Mouse (Mus musculus): ENCODE data around the gene Qpct. TPM values are rescaled to one million over a fixed set of nuclear protein-coding genes. Genes with fewer than 3 reads are reported as not detected.

The Qpct gene
- polyA plus RNA-seq, 2 experiments, result 5.1 to 8.8 TPM

- DNase-seq (ENCODE audit: low spot score), result peak; percentile 21
- ATAC-seq (ENCODE audit: low FRiP score, low read depth), result no peak
- Histone ChIP-seq H3K27ac (replicated peaks; ENCODE audit: low read depth, low read length) (peak overlapping the region; percentile 96), H3K36me3 (ENCODE audit: control insufficient read depth, insufficient read depth, low read length) (no peaks in the 10 kb centered on the region), H3K4me2 (replicated peaks; ENCODE audit: low read depth, low read length, severe bottlenecking) (peak overlapping the region; percentile 78), H3K4me1 (ENCODE audit: control insufficient read depth, insufficient read depth, low read length) (peaks cover 21% of the 10 kb centered on the region), H3K27me3 (ENCODE audit: control insufficient read depth, insufficient read depth, low read length) (no peaks in the 10 kb centered on the region), H3K9me3 (ENCODE audit: control insufficient read depth, low read length) (no peaks in the 10 kb centered on the region), H3K9ac (ENCODE audit: low read depth, low read length, severe bottlenecking) (peak overlapping the region; percentile 90), H3K4me3 (replicated peaks; ENCODE audit: low read length) (peak overlapping the region; percentile 62)
- TF ChIP-seq POLR2A (IDR thresholded peaks at IDR 0.05; ENCODE audit: borderline replicate concordance, extremely low read depth, insufficient read depth, insufficient read length), result no peak
- under 1% methylated on average over 18 of the region's 18 CpGs for WGBS
These were observed 31.9 kb upstream of the Qpct start for GRCm38 (mm10) chr17:79019726-79020207.

GRCm38 (mm10) chr17:79020208-79020983 lies 31.3 kb upstream of the Qpct start, which contains the start of gene Prkd3:
Gene Prkd3, minus strand, starts transcription at chr17:79020816.
- Histone ChIP-seq H3K9me3 (ENCODE audit: control insufficient read depth, low read length) (no peaks in the 10 kb centered on the region), H3K27me3 (ENCODE audit: control insufficient read depth, insufficient read depth, low read length) (no peaks in the 10 kb centered on the region), H3K36me3 (ENCODE audit: control insufficient read depth, insufficient read depth, low read length) (no peaks in the 10 kb centered on the region), H3K27ac (replicated peaks; ENCODE audit: low read depth, low read length) (peak within 1 kb of the TSS; percentile 96), H3K4me1 (ENCODE audit: control insufficient read depth, insufficient read depth, low read length) (peaks cover 21% of the 10 kb centered on the region), H3K9ac (ENCODE audit: low read depth, low read length, severe bottlenecking) (peak within 1 kb of the TSS; percentile 90), H3K4me2 (replicated peaks; ENCODE audit: low read depth, low read length, severe bottlenecking) (peak within 1 kb of the TSS; percentile 78), H3K4me3 (replicated peaks; ENCODE audit: low read length) (peak within 1 kb of the TSS; percentile 62)
- 0 out of 2 replicates have a peak, but pooled peaks have one; percentile 55 for TF ChIP-seq POLR2A (IDR thresholded peaks at IDR 0.05; ENCODE audit: borderline replicate concordance, extremely low read depth, insufficient read depth, insufficient read length)
- ATAC-seq (ENCODE audit: low FRiP score, low read depth) (peak; percentile 94), DNase-seq (ENCODE audit: low spot score) (peak; percentile 78)
- WGBS, result 0% methylated on average over 36 of the region's 113 CpGs

- peak overlapping the region; percentile 96 for H3K27ac ChIP-seq (replicated peaks; ENCODE audit: low read depth, low read length)
- peaks cover 21% of the 10 kb centered on the region for H3K4me1 ChIP-seq (ENCODE audit: control insufficient read depth, insufficient read depth, low read length)
- no peak for DNase-seq (ENCODE audit: low spot score)
- ATAC-seq (ENCODE audit: low FRiP score, low read depth), result peak; percentile 18
- H3K4me2 ChIP-seq (replicated peaks; ENCODE audit: low read depth, low read length, severe bottlenecking), result peak overlapping the region; percentile 78
- TF ChIP-seq POLR2A (IDR thresholded peaks at IDR 0.05; ENCODE audit: borderline replicate concordance, extremely low read depth, insufficient read depth, insufficient read length), result no peak
- no peaks in the 10 kb centered on the region for H3K9me3 ChIP-seq (ENCODE audit: control insufficient read depth, low read length)
- H3K36me3 ChIP-seq (ENCODE audit: control insufficient read depth, insufficient read depth, low read length), result no peaks in the 10 kb centered on the region
- H3K9ac ChIP-seq (ENCODE audit: low read depth, low read length, severe bottlenecking), result peak overlapping the region; percentile 90
- H3K4me3 ChIP-seq (replicated peaks; ENCODE audit: low read length), result peak overlapping the region; percentile 62
- 2% methylated on average over 23 of the region's 24 CpGs for WGBS
- H3K27me3 ChIP-seq (ENCODE audit: control insufficient read depth, insufficient read depth, low read length), result no peaks in the 10 kb centered on the region
These were observed 30.7 kb upstream of the Qpct start for GRCm38 (mm10) chr17:79020984-79021335.

GRCm38 (mm10) chr17:79022746-79023145 lies 29.0 kb upstream of the Qpct start:
- H3K4me1 ChIP-seq (ENCODE audit: control insufficient read depth, insufficient read depth, low read length), result peaks cover 17% of the 10 kb centered on the region

GRCm38 (mm10) chr17:79024544-79024943 lies 27.2 kb upstream of the Qpct start:
- 39% methylated on average over 4 of the region's 4 CpGs for WGBS
- H3K4me1 ChIP-seq (ENCODE audit: control insufficient read depth, insufficient read depth, low read length), result 0 out of 2 replicates have a peak, but pooled peaks cover 3% of the 10 kb centered on the region
- H3K27me3 ChIP-seq (ENCODE audit: control insufficient read depth, insufficient read depth, low read length), result no peaks in the 10 kb centered on the region
- no peak for TF ChIP-seq POLR2A (IDR thresholded peaks at IDR 0.05; ENCODE audit: borderline replicate concordance, extremely low read depth, insufficient read depth, insufficient read length)
- H3K9me3 ChIP-seq (ENCODE audit: control insufficient read depth, low read length), result no peaks in the 10 kb centered on the region
- DNase-seq (ENCODE audit: low spot score) (no peak), ATAC-seq (ENCODE audit: low FRiP score, low read depth) (no peak)
- no peak overlapping the region for H3K9ac ChIP-seq (ENCODE audit: low read depth, low read length, severe bottlenecking)
- H3K4me2 ChIP-seq (replicated peaks; ENCODE audit: low read depth, low read length, severe bottlenecking), result no peak overlapping the region
- no peak overlapping the region for H3K27ac ChIP-seq (replicated peaks; ENCODE audit: low read depth, low read length)
- H3K4me3 ChIP-seq (replicated peaks; ENCODE audit: low read length), result no peak overlapping the region
- no peaks in the 10 kb centered on the region for H3K36me3 ChIP-seq (ENCODE audit: control insufficient read depth, insufficient read depth, low read length)

More at GRCm38 (mm10) chr17:79022746-79023145, 29.0 kb upstream of the Qpct start:
- Histone ChIP-seq H3K9me3 (ENCODE audit: control insufficient read depth, low read length) (no peaks in the 10 kb centered on the region), H3K4me2 (replicated peaks; ENCODE audit: low read depth, low read length, severe bottlenecking) (no peak overlapping the region), H3K27ac (replicated peaks; ENCODE audit: low read depth, low read length) (no peak overlapping the region), H3K27me3 (ENCODE audit: control insufficient read depth, insufficient read depth, low read length) (no peaks in the 10 kb centered on the region), H3K9ac (ENCODE audit: low read depth, low read length, severe bottlenecking) (no peak overlapping the region), H3K4me3 (replicated peaks; ENCODE audit: low read length) (no peak overlapping the region), H3K36me3 (ENCODE audit: control insufficient read depth, insufficient read depth, low read length) (no peaks in the 10 kb centered on the region)
- 13% methylated on average over 3 of the region's 3 CpGs for WGBS
- no peak for ATAC-seq (ENCODE audit: low FRiP score, low read depth)
- no peak for DNase-seq (ENCODE audit: low spot score)
- no peak for TF ChIP-seq POLR2A (IDR thresholded peaks at IDR 0.05; ENCODE audit: borderline replicate concordance, extremely low read depth, insufficient read depth, insufficient read length)

All from limb, embryonic 14.5 days (tissue).